Mouse (Mus musculus): ENCODE data around the gene Pde4b. TPM values are rescaled to one million over a fixed set of nuclear protein-coding genes. Genes with fewer than 3 reads are reported as not detected.
A peak's percentile ranks its signal among the peaks of the same experiment; 100 is the strongest.

The Pde4b gene
- polyA plus RNA-seq, 1 experiment from 2014 or later = 44.5 TPM

GRCm38 (mm10) chr4:102647056-102647455, 559.7 kb downstream of the Pde4b start:
- Histone ChIP-seq H3K9me3 (ENCODE audit: low read length) (no peaks in the 10 kb centered on the region), H3K4me2 (replicated peaks; ENCODE audit: low read depth, low read length) (no peak overlapping the region), H3K9ac (replicated peaks; ENCODE audit: low read depth) (no peak overlapping the region), H3K4me3 (ENCODE audit: low read depth, low read length) (no peak overlapping the region), H3K36me3 (ENCODE audit: insufficient read depth, low read length) (no peaks in the 10 kb centered on the region), H3K27ac (ENCODE audit: low read length) (no peak overlapping the region), H3K27me3 (replicated peaks; ENCODE audit: insufficient read depth, low read length) (no peaks in the 10 kb centered on the region), H3K4me1 (ENCODE audit: insufficient read depth, low read depth, low read length) (no peaks in the 10 kb centered on the region)
- 22% methylated on average over 2 of the region's 2 CpGs for WGBS
- TF ChIP-seq CTCF (IDR thresholded peaks at IDR 0.05) (no peak), EP300 (IDR thresholded peaks at IDR 0.05) (peak; percentile 58; the same call in 1 of the 2 replicates)
- ATAC-seq (no peak), DNase-seq (ENCODE audit: low spot score) (peak; percentile 36)

- no peak overlapping the region for H3K9ac ChIP-seq (replicated peaks; ENCODE audit: low read depth)
- H3K36me3 ChIP-seq (ENCODE audit: insufficient read depth, low read length) = no peaks in the 10 kb centered on the region
- no peaks in the 10 kb centered on the region for H3K9me3 ChIP-seq (ENCODE audit: low read length)
- no peak overlapping the region for H3K4me2 ChIP-seq (replicated peaks; ENCODE audit: low read depth, low read length)
- H3K27ac ChIP-seq (ENCODE audit: low read length) = no peak overlapping the region
- ATAC-seq = no peak
- H3K27me3 ChIP-seq (replicated peaks; ENCODE audit: insufficient read depth, low read length) = no peaks in the 10 kb centered on the region
- H3K4me1 ChIP-seq (ENCODE audit: insufficient read depth, low read depth, low read length) = no peaks in the 10 kb centered on the region
- no peak for TF ChIP-seq EP300 (IDR thresholded peaks at IDR 0.05)
- no peak for TF ChIP-seq CTCF (IDR thresholded peaks at IDR 0.05)
- no peak for DNase-seq (ENCODE audit: low spot score)
- 76% methylated on average over 7 of the region's 7 CpGs for WGBS
- no peak overlapping the region for H3K4me3 ChIP-seq (ENCODE audit: low read depth, low read length)
These were observed 568.0 kb downstream of the Pde4b start for GRCm38 (mm10) chr4:102655331-102655730.

GRCm38 (mm10) chr4:102656494-102657036, 569.2 kb downstream of the Pde4b start:
- peak; percentile 57 for ATAC-seq
- peak; percentile 91 for TF ChIP-seq CTCF (IDR thresholded peaks at IDR 0.05)
- no peak for TF ChIP-seq EP300 (IDR thresholded peaks at IDR 0.05)

More at GRCm38 (mm10) chr4:102656494-102657036, 569.2 kb downstream of the Pde4b start:
- H3K4me1 ChIP-seq (ENCODE audit: insufficient read depth, low read depth, low read length) = no peaks in the 10 kb centered on the region
- no peak overlapping the region for H3K4me3 ChIP-seq (ENCODE audit: low read depth, low read length)
- no peaks in the 10 kb centered on the region for H3K36me3 ChIP-seq (ENCODE audit: insufficient read depth, low read length)
- no peak overlapping the region for H3K9ac ChIP-seq (replicated peaks; ENCODE audit: low read depth)
- no peak overlapping the region for H3K4me2 ChIP-seq (replicated peaks; ENCODE audit: low read depth, low read length)
- peak; percentile 86 for DNase-seq (ENCODE audit: low spot score)
- H3K9me3 ChIP-seq (ENCODE audit: low read length) = no peaks in the 10 kb centered on the region
- WGBS = 6% methylated on average over 3 of the region's 3 CpGs
- no peak overlapping the region for H3K27ac ChIP-seq (ENCODE audit: low read length)
- H3K27me3 ChIP-seq (replicated peaks; ENCODE audit: insufficient read depth, low read length) = no peaks in the 10 kb centered on the region

Other genes with a start within 250 kb of the Pde4b start
- not detected in 2 replicates for gene B020004J07Rik, start 243.5 kb upstream of the Pde4b start, polyA plus RNA-seq (2015; fragmentation: Nextera tagmentation; extraction: Ambion mirVana)
- not detected in 2 replicates for gene C130073F10Rik, start 193.8 kb upstream of the Pde4b start, polyA plus RNA-seq (2015; fragmentation: Nextera tagmentation; extraction: Ambion mirVana)
- gene Gm12800, start 178.4 kb upstream of the Pde4b start, polyA plus RNA-seq (2015; fragmentation: Nextera tagmentation; extraction: Ambion mirVana) = not detected in 2 replicates
- gene Gm12794, start 147.1 kb upstream of the Pde4b start, polyA plus RNA-seq (2015; fragmentation: Nextera tagmentation; extraction: Ambion mirVana) = not detected in 2 replicates
- gene Gm12790, start 106.5 kb upstream of the Pde4b start, polyA plus RNA-seq (2015; fragmentation: Nextera tagmentation; extraction: Ambion mirVana) = not detected in 2 replicates
- not detected in 2 replicates for gene Gm12789, start 100.9 kb upstream of the Pde4b start, polyA plus RNA-seq (2015; fragmentation: Nextera tagmentation; extraction: Ambion mirVana)

Data from lung, postnatal 0 days (tissue).